Comparison of ENCODE assay signal across 8 mouse cellular contexts in the genomic region with DNA sequence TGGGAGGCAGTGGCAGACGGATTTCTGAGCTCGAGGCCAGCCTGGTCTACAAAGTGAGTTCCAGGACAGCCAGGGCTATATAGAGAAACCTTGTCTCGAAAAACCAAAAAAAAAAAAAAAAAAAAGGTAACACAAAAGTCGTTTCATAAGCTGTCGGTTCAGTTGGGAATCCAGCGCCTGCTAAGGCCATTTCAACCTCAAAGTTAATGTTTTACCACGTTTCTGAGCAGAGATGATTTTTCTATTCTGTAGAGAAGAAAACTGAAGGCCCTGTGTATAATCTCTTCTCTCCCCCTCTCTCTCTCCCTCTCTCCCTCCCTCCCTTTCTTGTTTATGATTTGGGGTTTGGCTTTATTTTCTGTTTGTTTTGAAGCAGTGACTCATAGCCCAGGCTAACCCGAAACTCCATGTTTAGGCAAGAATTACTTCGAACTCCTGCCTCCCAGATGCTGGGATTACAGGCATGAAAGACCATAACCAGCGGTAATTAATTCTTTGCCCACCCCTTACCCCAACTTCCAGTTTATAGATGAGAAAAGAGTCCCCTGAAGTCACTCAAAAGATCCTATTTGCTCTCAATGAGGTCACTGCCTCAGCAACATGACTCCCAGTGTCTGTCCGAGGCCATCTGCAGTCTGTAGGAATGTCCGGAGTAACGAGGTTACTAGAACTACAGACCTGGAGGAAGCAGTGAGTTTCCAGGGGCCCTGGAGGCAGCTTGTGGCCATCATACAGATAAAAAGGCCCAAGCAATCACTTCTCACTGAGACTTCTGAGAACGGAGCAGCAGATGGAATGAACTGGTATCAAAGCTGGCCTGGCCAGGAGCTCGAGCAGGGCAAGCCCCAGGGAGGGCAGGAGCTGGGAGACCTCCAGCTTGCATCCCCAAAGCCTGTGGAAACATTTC. TPM values are rescaled to one million over a fixed set of nuclear protein-coding genes. Genes with fewer than 3 reads are reported as not detected.
DNase-seq lines count a peak whose midpoint lies in the region; ATAC-seq and TF ChIP-seq lines count a peak whose summit lies in the region.

No protein-coding gene starts in this region.

- DNase-seq in kidney, postnatal 25 days: no peak
- no peak for DNase-seq in embryonic facial prominence, embryonic 10.5 days (ENCODE audit: low spot score)
- DNase-seq in hindbrain, postnatal 0 days (ENCODE audit: low spot score): no peak
- peak; percentile 22 for DNase-seq in naive thymus-derived CD4-positive, alpha-beta T cell, adult 2 months (ENCODE audit: low read depth)
- DNase-seq in layer of hippocampus, postnatal 36 days: no peak
- DNase-seq in frontal cortex, postnatal 25 days (ENCODE audit: low spot score in 2 of 2): no peak
- DNase-seq in right cerebral cortex, postnatal 25 days: no peak

- H3K27me3 ChIP-seq in kidney, embryonic 14.5 days (ENCODE audit: control insufficient read depth, insufficient read depth, low read length): no peaks in the 10 kb centered on the region
- no peaks in the 10 kb centered on the region for H3K27me3 ChIP-seq in embryonic facial prominence, embryonic 10.5 days (replicated peaks; ENCODE audit: low read depth, poor library complexity, severe bottlenecking)
- no peaks in the 10 kb centered on the region for H3K27me3 ChIP-seq in hindbrain, postnatal 0 days (ENCODE audit: insufficient read depth, low read length)

- 30% methylated on average over 14 of the region's 15 CpGs for WGBS in kidney, embryonic 14.5 days
- WGBS in embryonic facial prominence, embryonic 10.5 days: 42% methylated on average over 15 of the region's 15 CpGs
- 43% methylated on average over 15 of the region's 15 CpGs for WGBS in hindbrain, postnatal 0 days

- H3K9ac ChIP-seq in kidney, embryonic 14.5 days (ENCODE audit: low read depth, low read length): no peak overlapping the region; the same call in 1 of the 2 replicates
- no peak overlapping the region for H3K9ac ChIP-seq in hindbrain, postnatal 0 days (replicated peaks; ENCODE audit: low read length)

- H3K9me3 ChIP-seq in kidney, embryonic 14.5 days (ENCODE audit: control insufficient read depth, low read length): no peaks in the 10 kb centered on the region
- H3K9me3 ChIP-seq in embryonic facial prominence, embryonic 10.5 days: no peaks in the 10 kb centered on the region
- H3K9me3 ChIP-seq in hindbrain, postnatal 0 days (ENCODE audit: low read length): no peaks in the 10 kb centered on the region

- H3K4me2 ChIP-seq in kidney, embryonic 14.5 days (replicated peaks; ENCODE audit: low read depth, low read length): peak overlapping the region; percentile 76
- H3K4me2 ChIP-seq in hindbrain, postnatal 0 days (ENCODE audit: low read depth, low read length): peak overlapping the region; percentile 73

- peaks cover 18% of the 10 kb centered on the region for H3K4me1 ChIP-seq in kidney, embryonic 14.5 days (ENCODE audit: control insufficient read depth, insufficient read depth, low read length)
- H3K4me1 ChIP-seq in embryonic facial prominence, embryonic 10.5 days: peaks cover 58% of the 10 kb centered on the region
- H3K4me1 ChIP-seq in hindbrain, postnatal 0 days (ENCODE audit: insufficient read depth, low read length): peaks cover 17% of the 10 kb centered on the region

- TF ChIP-seq CTCF in hindbrain, postnatal 0 days (IDR thresholded peaks at IDR 0.05; ENCODE audit: low read depth): no peak

- H3K36me3 ChIP-seq in kidney, embryonic 14.5 days (ENCODE audit: control insufficient read depth, insufficient read depth, low read length): peaks cover 8% of the 10 kb centered on the region
- H3K36me3 ChIP-seq in embryonic facial prominence, embryonic 10.5 days (replicated peaks): peaks cover 13% of the 10 kb centered on the region
- H3K36me3 ChIP-seq in hindbrain, postnatal 0 days (ENCODE audit: insufficient read depth, low read length): peaks cover 6% of the 10 kb centered on the region; the same call in 1 of the 2 replicates

- H3K4me3 ChIP-seq in kidney, embryonic 14.5 days (ENCODE audit: low read length): peak overlapping the region; percentile 78
- peak overlapping the region; percentile 92 for H3K4me3 ChIP-seq in embryonic facial prominence, embryonic 10.5 days
- H3K4me3 ChIP-seq in hindbrain, postnatal 0 days (ENCODE audit: low read length): peak overlapping the region; percentile 71

- H3K27ac ChIP-seq in kidney, embryonic 14.5 days (ENCODE audit: low read depth, low read length): peak overlapping the region; percentile 53; the same call in 1 of the 2 replicates
- peak overlapping the region; percentile 95 for H3K27ac ChIP-seq in embryonic facial prominence, embryonic 10.5 days (replicated peaks)
- H3K27ac ChIP-seq in hindbrain, postnatal 0 days: peak overlapping the region; percentile 28; the same call in 1 of the 2 replicates

- ATAC-seq in kidney, embryonic 14.5 days (ENCODE audit: low FRiP score, low TSS enrichment): no peak
- ATAC-seq in hindbrain, postnatal 0 days: no peak

RNA-seq across cellular contexts. Expression of gene Slc25a39, which starts 1.4 kb away (rescaled TPM):
- 224 and 274 TPM in 2 replicates for polyA plus RNA-seq in kidney, embryonic 14.5 days (2014; fragmentation: Nextera tagmentation; extraction: Ambion mirVana)
- 229 and 241 TPM in 2 replicates for polyA plus RNA-seq in embryonic facial prominence, embryonic 10.5 days (2016; fragmentation: Nextera tagmentation; extraction: Ambion mirVana)
- 169 and 194 TPM in 2 replicates for total RNA-seq in hindbrain, postnatal 0 days (2014; rRNA removed)
- polyA plus RNA-seq in hindbrain, postnatal 0 days (2015; fragmentation: Nextera tagmentation; extraction: Ambion mirVana): 165 and 176 TPM in 2 replicates
- total RNA-seq in layer of hippocampus, postnatal 36 days (2021): 10 to 100 TPM; 61.9 to 64.0 TPM

RNA-seq across cellular contexts. Expression of gene Rundc3a, which starts 15.9 kb away (rescaled TPM):
- polyA plus RNA-seq in kidney, embryonic 14.5 days (2014; fragmentation: Nextera tagmentation; extraction: Ambion mirVana): 1.7 and 1.9 TPM in 2 replicates
- polyA plus RNA-seq in embryonic facial prominence, embryonic 10.5 days (2016; fragmentation: Nextera tagmentation; extraction: Ambion mirVana): 10.0 and 11.9 TPM in 2 replicates
- total RNA-seq in hindbrain, postnatal 0 days (2014; rRNA removed): 310 and 349 TPM in 2 replicates
- polyA plus RNA-seq in hindbrain, postnatal 0 days (2015; fragmentation: Nextera tagmentation; extraction: Ambion mirVana): 114 and 125 TPM in 2 replicates
- 100 to 1,000 TPM; 455 to 507 TPM for total RNA-seq in layer of hippocampus, postnatal 36 days (2021)

RNA-seq across cellular contexts. Expression of gene Grn, which starts 21.0 kb away (rescaled TPM):
- polyA plus RNA-seq in kidney, embryonic 14.5 days (2014; fragmentation: Nextera tagmentation; extraction: Ambion mirVana): 81.0 and 103 TPM in 2 replicates
- 79.4 and 87.3 TPM in 2 replicates for polyA plus RNA-seq in embryonic facial prominence, embryonic 10.5 days (2016; fragmentation: Nextera tagmentation; extraction: Ambion mirVana)
- 85.6 and 98.5 TPM in 2 replicates for total RNA-seq in hindbrain, postnatal 0 days (2014; rRNA removed)
- polyA plus RNA-seq in hindbrain, postnatal 0 days (2015; fragmentation: Nextera tagmentation; extraction: Ambion mirVana): 98.4 and 104 TPM in 2 replicates
- total RNA-seq in layer of hippocampus, postnatal 36 days (2021): 10 to 100 TPM; 60.3 to 68.3 TPM

RNA-seq across cellular contexts. Expression of gene Fam171a2, which starts 38.3 kb away (rescaled TPM):
- 12.3 and 14.7 TPM in 2 replicates for polyA plus RNA-seq in kidney, embryonic 14.5 days (2014; fragmentation: Nextera tagmentation; extraction: Ambion mirVana)
- 3.4 and 3.7 TPM in 2 replicates for polyA plus RNA-seq in embryonic facial prominence, embryonic 10.5 days (2016; fragmentation: Nextera tagmentation; extraction: Ambion mirVana)
- 546 and 699 TPM in 2 replicates for total RNA-seq in hindbrain, postnatal 0 days (2014; rRNA removed)
- 20.6 and 21.0 TPM in 2 replicates for polyA plus RNA-seq in hindbrain, postnatal 0 days (2015; fragmentation: Nextera tagmentation; extraction: Ambion mirVana)
- 100 to 1,000 TPM in 1 of 2 experiments, 10 to 100 TPM in 1; 97.3 to 111 TPM for total RNA-seq in layer of hippocampus, postnatal 36 days (2021)

RNA-seq across cellular contexts. Expression of gene Slc4a1, which starts 43.1 kb away (rescaled TPM):
- polyA plus RNA-seq in kidney, embryonic 14.5 days (2014; fragmentation: Nextera tagmentation; extraction: Ambion mirVana): 3.0 and 3.3 TPM in 2 replicates
- polyA plus RNA-seq in embryonic facial prominence, embryonic 10.5 days (2016; fragmentation: Nextera tagmentation; extraction: Ambion mirVana): 29.7 and 33.8 TPM in 2 replicates
- 0.22 and 0.84 TPM in 2 replicates for total RNA-seq in hindbrain, postnatal 0 days (2014; rRNA removed)
- 0.48 and 0.54 TPM in 2 replicates for polyA plus RNA-seq in hindbrain, postnatal 0 days (2015; fragmentation: Nextera tagmentation; extraction: Ambion mirVana)
- total RNA-seq in layer of hippocampus, postnatal 36 days (2021): under 1 TPM; 0.10 to 0.15 TPM

Comparison
In these comparisons a context has a peak if more than half of its experiments do, and no peak if none do; other contexts are left out.
1. H3K27ac ChIP-seq: peak in every context shown above with its lines; median percentile 95 in embryonic facial prominence, embryonic 10.5 days; 53 in kidney, embryonic 14.5 days; 28 in hindbrain, postnatal 0 days.